ENCODE assay signal across 7 mouse cellular contexts in the genomic region with DNA sequence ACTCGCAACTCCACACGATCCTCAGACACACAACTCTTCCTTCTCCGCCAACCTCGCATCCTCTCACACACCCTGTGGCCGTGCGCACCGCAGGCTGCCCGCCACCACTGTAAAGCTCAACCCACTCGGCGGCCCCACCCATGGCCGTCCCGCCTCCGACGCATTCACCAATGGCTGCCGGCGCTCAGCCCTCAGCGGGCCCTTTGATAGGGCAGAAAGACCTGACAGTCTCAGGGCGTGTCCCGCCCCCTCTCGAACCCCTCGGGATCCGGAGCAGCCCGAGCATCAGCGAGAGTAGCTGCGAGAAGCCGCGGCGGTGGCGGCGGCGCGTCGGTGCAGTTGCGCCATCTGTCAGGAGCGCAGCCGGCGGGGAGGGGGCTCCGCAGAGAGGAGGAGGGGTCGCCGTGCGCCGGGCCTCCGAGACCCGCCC. TPM values are rescaled to one million over a fixed set of nuclear protein-coding genes. Genes with fewer than 3 reads are reported as not detected.
DNase-seq lines count a peak whose midpoint lies in the region; ATAC-seq and TF ChIP-seq lines count a peak whose summit lies in the region.

No protein-coding gene starts in this region.

- peaks cover 4% of the 10 kb centered on the region; the same call in 1 of the 2 replicates for H3K27me3 ChIP-seq in embryonic facial prominence, embryonic 14.5 days (replicated peaks; ENCODE audit: control insufficient read depth, insufficient read depth, low read length)
- H3K27me3 ChIP-seq in heart, adult 2 months (ENCODE audit: control insufficient read depth, insufficient read depth, low read length), result no peaks in the 10 kb centered on the region
- peaks cover 7% of the 10 kb centered on the region; the same call in 1 of the 2 replicates for H3K27me3 ChIP-seq in limb, embryonic 13.5 days
- no peaks in the 10 kb centered on the region; the same call in 1 of the 2 replicates for H3K27me3 ChIP-seq in midbrain, embryonic 16.5 days (ENCODE audit: control insufficient read depth, insufficient read depth, low read depth, low read length)

- peak; percentile 85 for TF ChIP-seq POLR2A in heart, adult 2 months (IDR thresholded peaks at IDR 0.05; ENCODE audit: insufficient read depth, low read depth, low read length)

- peak overlapping the region; percentile 77 for H3K4me2 ChIP-seq in embryonic facial prominence, embryonic 14.5 days (ENCODE audit: low read depth, low read length)
- peak overlapping the region; percentile 79 for H3K4me2 ChIP-seq in limb, embryonic 13.5 days (replicated peaks)
- H3K4me2 ChIP-seq in midbrain, embryonic 16.5 days (ENCODE audit: low read length), result peak overlapping the region; percentile 63

- peaks cover 19% of the 10 kb centered on the region for H3K4me1 ChIP-seq in embryonic facial prominence, embryonic 14.5 days (ENCODE audit: control insufficient read depth, insufficient read depth, low read length)
- peaks cover 10% of the 10 kb centered on the region for H3K4me1 ChIP-seq in heart, adult 2 months (ENCODE audit: control insufficient read depth, insufficient read depth, low read length)
- H3K4me1 ChIP-seq in limb, embryonic 13.5 days, result peaks cover 26% of the 10 kb centered on the region
- peaks cover 36% of the 10 kb centered on the region for H3K4me1 ChIP-seq in midbrain, embryonic 16.5 days (ENCODE audit: control insufficient read depth, insufficient read depth, low read length)

- peaks cover 3% of the 10 kb centered on the region; the same call in 1 of the 2 replicates for H3K79me2 ChIP-seq in heart, adult 2 months (replicated peaks; ENCODE audit: control insufficient read depth, insufficient read depth, low read length)

- peak overlapping the region; percentile 93 for H3K9ac ChIP-seq in embryonic facial prominence, embryonic 14.5 days (ENCODE audit: low read depth, low read length)
- H3K9ac ChIP-seq in heart, adult 2 months (ENCODE audit: low read depth, low read length), result peak overlapping the region; percentile 87
- peak overlapping the region; percentile 94 for H3K9ac ChIP-seq in limb, embryonic 13.5 days
- H3K9ac ChIP-seq in midbrain, embryonic 16.5 days (ENCODE audit: low read depth, low read length), result peak overlapping the region; percentile 99

- H3K36me3 ChIP-seq in embryonic facial prominence, embryonic 14.5 days (ENCODE audit: control insufficient read depth, insufficient read depth, low read length), result no peaks in the 10 kb centered on the region
- peaks cover 16% of the 10 kb centered on the region for H3K36me3 ChIP-seq in heart, adult 2 months (ENCODE audit: control insufficient read depth, insufficient read depth, low read length)
- H3K36me3 ChIP-seq in limb, embryonic 13.5 days, result no peaks in the 10 kb centered on the region
- H3K36me3 ChIP-seq in midbrain, embryonic 16.5 days (ENCODE audit: control insufficient read depth, insufficient read depth, low read length), result no peaks in the 10 kb centered on the region

- peak; percentile 99 for ATAC-seq in embryonic facial prominence, embryonic 14.5 days (ENCODE audit: low read depth)
- peak; percentile 99 for ATAC-seq in limb, embryonic 13.5 days (ENCODE audit: low FRiP score, low read depth)
- peak; percentile 99 for ATAC-seq in midbrain, embryonic 16.5 days

- peak overlapping the region; percentile 93 for H3K27ac ChIP-seq in embryonic facial prominence, embryonic 14.5 days (replicated peaks; ENCODE audit: low read depth, low read length)
- peak overlapping the region; percentile 96 for H3K27ac ChIP-seq in heart, adult 2 months
- H3K27ac ChIP-seq in limb, embryonic 13.5 days, result peak overlapping the region; percentile 86
- H3K27ac ChIP-seq in midbrain, embryonic 16.5 days (ENCODE audit: low read length), result peak overlapping the region; percentile 97

- peak; percentile 31 for TF ChIP-seq CTCF in heart, adult 2 months (IDR thresholded peaks at IDR 0.05)

- intact Hi-C loops in heart, adult 2 months (cut with DNase I), result loop anchor here (2.0 to 5.0 kb wide), 5 partner anchors 49 to 199 kb away; no protein-coding TSS in a partner anchor

- H3K9me3 ChIP-seq in embryonic facial prominence, embryonic 14.5 days (ENCODE audit: control insufficient read depth, low read length), result no peaks in the 10 kb centered on the region
- no peaks in the 10 kb centered on the region for H3K9me3 ChIP-seq in limb, embryonic 13.5 days
- no peaks in the 10 kb centered on the region for H3K9me3 ChIP-seq in midbrain, embryonic 16.5 days (replicated peaks; ENCODE audit: control insufficient read depth, low read length, poor library complexity, severe bottlenecking)

- peak; percentile 87 to 93 for DNase-seq in adrenal gland, postnatal 4 days (ENCODE audit: low spot score in 2 of 2)
- DNase-seq in embryonic facial prominence, embryonic 14.5 days (ENCODE audit: low spot score), result peak; percentile 99
- peak; percentile 95 to 98 for DNase-seq in heart, adult 2 months
- DNase-seq in kidney, adult 8-10 months, result peak; percentile 83 to 86
- peak; percentile 75 to 90 for DNase-seq in spleen, postnatal 10 days (ENCODE audit: low spot score in 2 of 2)

- peak overlapping the region; percentile 89 for H3K4me3 ChIP-seq in embryonic facial prominence, embryonic 14.5 days (ENCODE audit: low read depth, low read length)
- peak overlapping the region; percentile 93 for H3K4me3 ChIP-seq in heart, adult 2 months
- H3K4me3 ChIP-seq in limb, embryonic 13.5 days, result peak overlapping the region; percentile 91
- peak overlapping the region; percentile 95 for H3K4me3 ChIP-seq in midbrain, embryonic 16.5 days (ENCODE audit: low read depth, low read length)

- under 1% methylated on average over 35 of the region's 44 CpGs for WGBS in embryonic facial prominence, embryonic 14.5 days
- WGBS in heart, adult 2 months, result under 1% methylated on average over 42 of the region's 44 CpGs
- under 1% methylated on average over 35 of the region's 44 CpGs for WGBS in limb, embryonic 13.5 days
- WGBS in midbrain, embryonic 16.5 days, result 0% methylated on average over 43 of the region's 44 CpGs

- TF ChIP-seq EP300 in heart, adult 2 months (IDR thresholded peaks at IDR 0.05; ENCODE audit: insufficient read depth, low read depth, low read length), result 0 out of 2 replicates have a peak, but pooled peaks have one; percentile 19

RNA-seq across cellular contexts. Expression of gene Fyn, which starts 0.9 kb away (rescaled TPM):
- total RNA-seq in adrenal gland, postnatal 4 days (2021), result 10 to 100 TPM; 67.7 to 74.4 TPM
- 51.9 and 60.8 TPM in 2 replicates for polyA plus RNA-seq in embryonic facial prominence, embryonic 14.5 days (2014; fragmentation: Nextera tagmentation; extraction: Ambion mirVana)
- total RNA-seq in heart, adult 2 months (2021), result 10 to 100 TPM; 26.1 to 29.7 TPM
- polyA plus RNA-seq in heart, adult 2 months (2012; rRNA removed), result 23.2 and 36.4 TPM in 2 replicates
- polyA plus RNA-seq in limb, embryonic 13.5 days (2015; fragmentation: Nextera tagmentation; extraction: Ambion mirVana), result 28.0 and 29.6 TPM in 2 replicates
- polyA plus RNA-seq in midbrain, embryonic 16.5 days (2015; fragmentation: Nextera tagmentation; extraction: Ambion mirVana), result 71.2 and 71.3 TPM in 2 replicates

Comparison
In these comparisons a context has a peak if more than half of its experiments do, and no peak if none do; other contexts are left out.
1. Peak in every context shown above with its lines: DNase-seq, ATAC-seq, H3K4me3 ChIP-seq and H3K27ac ChIP-seq.